Mouse (Mus musculus): ENCODE measurements around the gene Fkbp10. TPM values are rescaled to one million over a fixed set of nuclear protein-coding genes. Genes with fewer than 3 reads are reported as not detected.

Fkbp10 gene
- polyA plus RNA-seq, 1 experiment from 2014 or later, result 38.7 TPM

- H3K27ac ChIP-seq (ENCODE audit: low read depth, low read length), result no peak overlapping the region
- DNase-seq (ENCODE audit: low spot score) (no peak), ATAC-seq (ENCODE audit: low FRiP score) (no peak)
- no peaks in the 10 kb centered on the region for H3K9me3 ChIP-seq (ENCODE audit: control insufficient read depth, low read length)
- H3K4me3 ChIP-seq (ENCODE audit: low read depth, low read length), result no peak overlapping the region
- 96% methylated on average over 5 of the region's 5 CpGs for WGBS
- no peaks in the 10 kb centered on the region for H3K27me3 ChIP-seq (ENCODE audit: control insufficient read depth, insufficient read depth, low read length)
- H3K4me1 ChIP-seq (replicated peaks; ENCODE audit: control insufficient read depth, insufficient read depth, low read length), result no peaks in the 10 kb centered on the region
- H3K4me2 ChIP-seq (replicated peaks; ENCODE audit: low read depth, low read length), result no peak overlapping the region
- H3K36me3 ChIP-seq (ENCODE audit: control insufficient read depth, insufficient read depth, low read length), result no peaks in the 10 kb centered on the region
- no peak overlapping the region for H3K9ac ChIP-seq (ENCODE audit: low read depth, low read length)
These were observed 16.5 kb downstream of the Fkbp10 start for GRCm38 (mm10) chr11:100432002-100432401.

- 44% methylated on average over 9 of the region's 9 CpGs for WGBS
- Histone ChIP-seq H3K4me2 (replicated peaks; ENCODE audit: low read depth, low read length) (no peak overlapping the region), H3K27me3 (ENCODE audit: control insufficient read depth, insufficient read depth, low read length) (no peaks in the 10 kb centered on the region), H3K4me1 (replicated peaks; ENCODE audit: control insufficient read depth, insufficient read depth, low read length) (0 out of 2 replicates have a peak, but pooled peaks cover 2% of the 10 kb centered on the region), H3K27ac (ENCODE audit: low read depth, low read length) (no peak overlapping the region), H3K4me3 (ENCODE audit: low read depth, low read length) (no peak overlapping the region), H3K36me3 (ENCODE audit: control insufficient read depth, insufficient read depth, low read length) (no peaks in the 10 kb centered on the region), H3K9me3 (ENCODE audit: control insufficient read depth, low read length) (no peaks in the 10 kb centered on the region), H3K9ac (ENCODE audit: low read depth, low read length) (no peak overlapping the region)
- DNase-seq (ENCODE audit: low spot score), result no peak
- ATAC-seq (ENCODE audit: low FRiP score), result no peak
These were observed 20.3 kb downstream of the Fkbp10 start for GRCm38 (mm10) chr11:100435678-100436246.

- Histone ChIP-seq H3K27me3 (ENCODE audit: control insufficient read depth, insufficient read depth, low read length) (no peaks in the 10 kb centered on the region), H3K36me3 (ENCODE audit: control insufficient read depth, insufficient read depth, low read length) (no peaks in the 10 kb centered on the region), H3K4me3 (ENCODE audit: low read depth, low read length) (no peak overlapping the region), H3K27ac (ENCODE audit: low read depth, low read length) (no peak overlapping the region), H3K4me1 (replicated peaks; ENCODE audit: control insufficient read depth, insufficient read depth, low read length) (0 out of 2 replicates have a peak, but pooled peaks cover 2% of the 10 kb centered on the region), H3K9ac (ENCODE audit: low read depth, low read length) (no peak overlapping the region), H3K9me3 (ENCODE audit: control insufficient read depth, low read length) (no peaks in the 10 kb centered on the region), H3K4me2 (replicated peaks; ENCODE audit: low read depth, low read length) (no peak overlapping the region)
- ATAC-seq (ENCODE audit: low FRiP score) (no peak), DNase-seq (ENCODE audit: low spot score) (no peak)
- WGBS, result 84% methylated on average over 1 of the region's 1 CpGs
These were observed 22.4 kb downstream of the Fkbp10 start for GRCm38 (mm10) chr11:100437901-100438300.

- peak overlapping the region; percentile 94 for H3K4me2 ChIP-seq (replicated peaks; ENCODE audit: low read depth, low read length)
- 2% methylated on average over 52 of the region's 52 CpGs for WGBS
- H3K27ac ChIP-seq (ENCODE audit: low read depth, low read length), result peak overlapping the region; percentile 39; the same call in 1 of the 2 replicates
- H3K27me3 ChIP-seq (ENCODE audit: control insufficient read depth, insufficient read depth, low read length), result no peaks in the 10 kb centered on the region
- H3K36me3 ChIP-seq (ENCODE audit: control insufficient read depth, insufficient read depth, low read length), result no peaks in the 10 kb centered on the region
- peak; percentile 86 for DNase-seq (ENCODE audit: low spot score)
- peak overlapping the region; percentile 94 for H3K9ac ChIP-seq (ENCODE audit: low read depth, low read length)
- H3K4me3 ChIP-seq (ENCODE audit: low read depth, low read length), result peak overlapping the region; percentile 78
- H3K9me3 ChIP-seq (ENCODE audit: control insufficient read depth, low read length), result no peaks in the 10 kb centered on the region
- 0 out of 2 replicates have a peak, but pooled peaks cover 2% of the 10 kb centered on the region for H3K4me1 ChIP-seq (replicated peaks; ENCODE audit: control insufficient read depth, insufficient read depth, low read length)
- peak; percentile 86 for ATAC-seq (ENCODE audit: low FRiP score)
These were observed 25.4 kb downstream of the Fkbp10 start for GRCm38 (mm10) chr11:100440691-100441522.

- Histone ChIP-seq H3K27me3 (ENCODE audit: control insufficient read depth, insufficient read depth, low read length) (no peaks in the 10 kb centered on the region), H3K9ac (ENCODE audit: low read depth, low read length) (peak within 1 kb of the TSS; percentile 94), H3K27ac (ENCODE audit: low read depth, low read length) (peak within 1 kb of the TSS; percentile 39; the same call in 1 of the 2 replicates), H3K36me3 (ENCODE audit: control insufficient read depth, insufficient read depth, low read length) (no peaks in the 10 kb centered on the region), H3K4me1 (replicated peaks; ENCODE audit: control insufficient read depth, insufficient read depth, low read length) (0 out of 2 replicates have a peak, but pooled peaks cover 2% of the 10 kb centered on the region), H3K9me3 (ENCODE audit: control insufficient read depth, low read length) (no peaks in the 10 kb centered on the region), H3K4me3 (ENCODE audit: low read depth, low read length) (peak within 1 kb of the TSS; percentile 78), H3K4me2 (replicated peaks; ENCODE audit: low read depth, low read length) (peak within 1 kb of the TSS; percentile 94)
- 86% methylated on average over 8 of the region's 8 CpGs for WGBS
- DNase-seq (ENCODE audit: low spot score) (no peak), ATAC-seq (ENCODE audit: low FRiP score) (no peak)
These were observed 26.3 kb downstream of the Fkbp10 start, which contains the start of the genes Nt5c3b and Klhl10 for GRCm38 (mm10) chr11:100441797-100442196. Gene Nt5c3b, minus strand, starts transcription at chr11:100441808. Gene Klhl10, plus strand, starts transcription at chr11:100441917.

- Histone ChIP-seq H3K4me3 (ENCODE audit: low read depth, low read length) (no peak overlapping the region), H3K9me3 (ENCODE audit: control insufficient read depth, low read length) (no peaks in the 10 kb centered on the region), H3K4me2 (replicated peaks; ENCODE audit: low read depth, low read length) (no peak overlapping the region), H3K27ac (ENCODE audit: low read depth, low read length) (no peak overlapping the region), H3K27me3 (ENCODE audit: control insufficient read depth, insufficient read depth, low read length) (no peaks in the 10 kb centered on the region), H3K9ac (ENCODE audit: low read depth, low read length) (no peak overlapping the region), H3K4me1 (replicated peaks; ENCODE audit: control insufficient read depth, insufficient read depth, low read length) (0 out of 2 replicates have a peak, but pooled peaks cover 2% of the 10 kb centered on the region), H3K36me3 (ENCODE audit: control insufficient read depth, insufficient read depth, low read length) (no peaks in the 10 kb centered on the region)
- WGBS, result 87% methylated on average over 6 of the region's 6 CpGs
- ATAC-seq (ENCODE audit: low FRiP score) (no peak), DNase-seq (ENCODE audit: low spot score) (no peak)
These were observed 27.1 kb downstream of the Fkbp10 start for GRCm38 (mm10) chr11:100442625-100443024.

GRCm38 (mm10) chr11:100457247-100457646, 41.8 kb downstream of the Fkbp10 start:
- Histone ChIP-seq H3K27me3 (ENCODE audit: control insufficient read depth, insufficient read depth, low read length) (no peaks in the 10 kb centered on the region), H3K27ac (ENCODE audit: low read depth, low read length) (no peak overlapping the region), H3K9ac (ENCODE audit: low read depth, low read length) (no peak overlapping the region), H3K9me3 (ENCODE audit: control insufficient read depth, low read length) (no peaks in the 10 kb centered on the region), H3K4me3 (ENCODE audit: low read depth, low read length) (no peak overlapping the region), H3K36me3 (ENCODE audit: control insufficient read depth, insufficient read depth, low read length) (no peaks in the 10 kb centered on the region), H3K4me2 (replicated peaks; ENCODE audit: low read depth, low read length) (no peak overlapping the region), H3K4me1 (replicated peaks; ENCODE audit: control insufficient read depth, insufficient read depth, low read length) (no peaks in the 10 kb centered on the region)
- WGBS, result 79% methylated on average over 4 of the region's 4 CpGs
- no peak for DNase-seq (ENCODE audit: low spot score)
- no peak for ATAC-seq (ENCODE audit: low FRiP score)

GRCm38 (mm10) chr11:100457711-100458110, 42.2 kb downstream of the Fkbp10 start:
- no peaks in the 10 kb centered on the region for H3K9me3 ChIP-seq (ENCODE audit: control insufficient read depth, low read length)
- no peak overlapping the region for H3K27ac ChIP-seq (ENCODE audit: low read depth, low read length)
- H3K36me3 ChIP-seq (ENCODE audit: control insufficient read depth, insufficient read depth, low read length), result no peaks in the 10 kb centered on the region
- no peaks in the 10 kb centered on the region for H3K27me3 ChIP-seq (ENCODE audit: control insufficient read depth, insufficient read depth, low read length)
- H3K9ac ChIP-seq (ENCODE audit: low read depth, low read length), result no peak overlapping the region
- WGBS, result 93% methylated on average over 5 of the region's 5 CpGs
- H3K4me2 ChIP-seq (replicated peaks; ENCODE audit: low read depth, low read length), result no peak overlapping the region
- DNase-seq (ENCODE audit: low spot score) (no peak), ATAC-seq (ENCODE audit: low FRiP score) (no peak)
- no peaks in the 10 kb centered on the region for H3K4me1 ChIP-seq (replicated peaks; ENCODE audit: control insufficient read depth, insufficient read depth, low read length)
- H3K4me3 ChIP-seq (ENCODE audit: low read depth, low read length), result no peak overlapping the region

Data from hindbrain, embryonic 11.5 days (tissue).